Mouse (Mus musculus) heart, adult 2 months (tissue): ENCODE data around the gene Foxp1. TPM values are rescaled to one million over a fixed set of nuclear protein-coding genes. Genes with fewer than 3 reads are reported as not detected.

Experiments used
- DNase-seq, 2 experiments: peaks; one replicate each; pipeline ENCODE4 v3.0.0; 2021
- H3K27ac ChIP-seq: fragments of 200-600 bp; 2 replicates; pipeline ENCODE4 v1.8.1; 2022
- H3K27me3 ChIP-seq: fragments of 200-500 bp; 2 replicates; pipeline ENCODE4 v1.6.1; 2012; ENCODE audit warnings: mild to moderate bottlenecking, low read length, inconsistent platforms, mixed read lengths; ENCODE audit not compliant: control insufficient read depth, insufficient read depth
- H3K36me3 ChIP-seq: fragments of 200-500 bp; 2 replicates; pipeline ENCODE4 v1.6.1; 2012; ENCODE audit warnings: low read length, inconsistent platforms; ENCODE audit not compliant: control insufficient read depth, insufficient read depth
- H3K4me1 ChIP-seq: fragments of 200-500 bp; 2 replicates; pipeline ENCODE4 v1.6.1; 2011; ENCODE audit warnings: low read length; ENCODE audit not compliant: control insufficient read depth, insufficient read depth
- H3K4me3 ChIP-seq: fragments of 200-600 bp; 2 replicates; pipeline ENCODE4 v1.8.1; 2022
- H3K79me2 ChIP-seq: fragments of 200-500 bp; replicated peaks from 2 replicates; pipeline ENCODE4 v1.6.1; 2012; ENCODE audit warnings: mild to moderate bottlenecking, inconsistent platforms, low read length, moderate library complexity, mixed read lengths; ENCODE audit not compliant: control insufficient read depth, insufficient read depth
- H3K9ac ChIP-seq: fragments of 200-500 bp; 2 replicates; pipeline ENCODE4 v1.6.1; 2012; ENCODE audit warnings: low read depth, mild to moderate bottlenecking, control low read depth, inconsistent platforms, low read length, mixed read lengths
- CTCF ChIP-seq: fragments of 200-600 bp; IDR thresholded peaks from 2 replicates; pipeline ENCODE4 v1.8.1; 2022; ENCODE audit warnings: antibody characterized with exemption, mild to moderate bottlenecking, moderate library complexity
- EP300 ChIP-seq: fragments of 200-500 bp; IDR thresholded peaks from 2 replicates; pipeline ENCODE4 v1.6.1; 2011; ENCODE audit warnings: low read depth, low read length, control low read depth; ENCODE audit not compliant: insufficient read depth
- POLR2A ChIP-seq: fragments of 200-500 bp; IDR thresholded peaks from 2 replicates; pipeline ENCODE4 v1.6.1; 2011; ENCODE audit warnings: mild to moderate bottlenecking, low read depth, low read length, control low read depth; ENCODE audit not compliant: insufficient read depth
- WGBS: fragments of 180-500 bp; shearing (Covaris S2); methylation state at CpG from one replicate; pipeline ENCODE4 v1.1.7; 2018; 5-methylcytosine and 5-hydroxymethylcytosine counted together
- intact Hi-C: fragments of 180-260 bp; cut with DNase I; formaldehyde crosslinking; loops from one replicate; pipeline ENCODE4 v1.15.1; 2025
- polyA plus RNA-seq: library from polyadenylated mRNA; depleted of rRNA; stranded (reverse); fragments of >200 nt; gene quantifications from 2 replicates; pipeline ENCODE4 v1.2.3, GENCODE M21; 2012
- total RNA-seq, 2 experiments: library from RNA; stranded (reverse); gene quantifications; 2 replicates each; pipeline ENCODE4 v1.2.3; 2021

Gene Foxp1
- total and polyA plus RNA-seq, 3 experiments, result 22.9 to 31.6 (median 26.4) TPM

- H3K27me3 ChIP-seq, result no peaks in the 10 kb centered on the region
- no peak for DNase-seq
- no peak overlapping the region for H3K4me3 ChIP-seq
- 56% methylated on average over 4 of the region's 4 CpGs for WGBS
- H3K9ac ChIP-seq, result no peak overlapping the region
- intact Hi-C loops, result no loop called here
- no peak for TF ChIP-seq CTCF
- no peak for TF ChIP-seq POLR2A
- no peak for TF ChIP-seq EP300
- H3K79me2 ChIP-seq, result no peaks in the 10 kb centered on the region
- H3K4me1 ChIP-seq, result no peaks in the 10 kb centered on the region
- no peak overlapping the region for H3K27ac ChIP-seq
- H3K36me3 ChIP-seq, result no peaks in the 10 kb centered on the region
Measured at GRCm38 (mm10) chr6:99519052-99519451, 3.5 kb downstream of the Foxp1 start.

GRCm38 (mm10) chr6:99515667-99516199 is 6.8 kb downstream of the Foxp1 start:
- DNase-seq, result no peak
- intact Hi-C loops, result no loop called here
- H3K79me2 ChIP-seq, result no peaks in the 10 kb centered on the region; the same call in 1 of the 2 replicates
- 90% methylated on average over 7 of the region's 7 CpGs for WGBS
- H3K27ac ChIP-seq, result no peak overlapping the region
- no peaks in the 10 kb centered on the region for H3K4me1 ChIP-seq
- H3K9ac ChIP-seq, result no peak overlapping the region
- H3K36me3 ChIP-seq, result no peaks in the 10 kb centered on the region
- no peaks in the 10 kb centered on the region for H3K27me3 ChIP-seq
- no peak overlapping the region for H3K4me3 ChIP-seq
- TF ChIP-seq CTCF, result no peak
- TF ChIP-seq POLR2A, result no peak
- TF ChIP-seq EP300, result no peak

GRCm38 (mm10) chr6:99511862-99512261 is 10.7 kb downstream of the Foxp1 start:
- Histone ChIP-seq H3K27me3 (no peaks in the 10 kb centered on the region), H3K36me3 (no peaks in the 10 kb centered on the region), H3K4me3 (no peak overlapping the region), H3K4me1 (peaks cover 5% of the 10 kb centered on the region), H3K27ac (no peak overlapping the region), H3K79me2 (peaks cover 1% of the 10 kb centered on the region; the same call in 1 of the 2 replicates), H3K9ac (no peak overlapping the region)
- TF ChIP-seq CTCF (no peak), POLR2A (no peak), EP300 (no peak)
- WGBS, result 38% methylated on average over 6 of the region's 6 CpGs
- intact Hi-C loops, result no loop called here
- no peak for DNase-seq

- Histone ChIP-seq H3K4me1 (peaks cover 5% of the 10 kb centered on the region), H3K27ac (no peak overlapping the region), H3K9ac (no peak overlapping the region), H3K4me3 (no peak overlapping the region), H3K27me3 (no peaks in the 10 kb centered on the region), H3K79me2 (peaks cover 2% of the 10 kb centered on the region), H3K36me3 (no peaks in the 10 kb centered on the region)
- DNase-seq, result peak; percentile 42 to 60
- 61% methylated on average over 9 of the region's 9 CpGs for WGBS
- intact Hi-C loops, result no loop called here
- TF ChIP-seq CTCF, result no peak
- TF ChIP-seq EP300, result no peak
- TF ChIP-seq POLR2A, result no peak
Measured at GRCm38 (mm10) chr6:99509189-99509592, 13.3 kb downstream of the Foxp1 start.

GRCm38 (mm10) chr6:99506816-99507215 is 15.7 kb downstream of the Foxp1 start:
- no peak overlapping the region for H3K9ac ChIP-seq
- TF ChIP-seq POLR2A (no peak), EP300 (no peak), CTCF (peak; percentile 56)
- H3K27ac ChIP-seq, result no peak overlapping the region
- peaks cover 8% of the 10 kb centered on the region for H3K4me1 ChIP-seq
- H3K36me3 ChIP-seq, result no peaks in the 10 kb centered on the region
- 78% methylated on average over 6 of the region's 6 CpGs for WGBS
- no peak for DNase-seq
- peaks cover 6% of the 10 kb centered on the region for H3K79me2 ChIP-seq
- H3K4me3 ChIP-seq, result no peak overlapping the region
- intact Hi-C loops, result no loop called here
- no peaks in the 10 kb centered on the region for H3K27me3 ChIP-seq

GRCm38 (mm10) chr6:99503741-99504140 is 18.8 kb downstream of the Foxp1 start:
- no peak for TF ChIP-seq POLR2A
- TF ChIP-seq EP300, result no peak
- TF ChIP-seq CTCF, result no peak
- Histone ChIP-seq H3K4me3 (no peak overlapping the region), H3K9ac (no peak overlapping the region), H3K27me3 (no peaks in the 10 kb centered on the region), H3K36me3 (no peaks in the 10 kb centered on the region), H3K4me1 (peaks cover 3% of the 10 kb centered on the region), H3K27ac (no peak overlapping the region), H3K79me2 (peaks cover 6% of the 10 kb centered on the region)
- WGBS, result 71% methylated on average over 1 of the region's 1 CpGs
- intact Hi-C loops, result no loop called here
- DNase-seq, result no peak
